Mouse (Mus musculus) heart, embryonic 11.5 days (tissue): Measurements from ENCODE around the gene Uxt. TPM values are rescaled to one million over a fixed set of nuclear protein-coding genes. Genes with fewer than 3 reads are reported as not detected.

Source experiments
- ATAC-seq: fragments of 200-750 bp; cut with Nextera tagmentation; replicated peaks from 2 replicates; pipeline ENCODE4 v1.8.0; 2017; ENCODE audit warnings: moderate library complexity; ENCODE audit not compliant: insufficient number of reproducible peaks, low FRiP score, low TSS enrichment
- H3K27ac ChIP-seq: fragments of 300-500 bp; sonication (generic); 2 replicates; pipeline ENCODE4 v1.5.1; 2014; ENCODE audit warnings: mild to moderate bottlenecking, low read depth, low read length
- H3K27me3 ChIP-seq: fragments of 300-500 bp; sonication (generic); 2 replicates; pipeline ENCODE4 v1.6.1; 2014; ENCODE audit warnings: mild to moderate bottlenecking, low read length, mixed read lengths; ENCODE audit not compliant: control insufficient read depth, insufficient read depth
- H3K36me3 ChIP-seq: fragments of 300-500 bp; sonication (generic); 2 replicates; pipeline ENCODE4 v1.6.1; 2014; ENCODE audit warnings: mild to moderate bottlenecking, low read length, moderate library complexity, mixed read lengths; ENCODE audit not compliant: control insufficient read depth, insufficient read depth
- H3K4me1 ChIP-seq: fragments of 300-500 bp; sonication (generic); 2 replicates; pipeline ENCODE4 v1.6.1; 2014; ENCODE audit warnings: low read length; ENCODE audit not compliant: control insufficient read depth, insufficient read depth
- H3K4me2 ChIP-seq: fragments of 300-500 bp; sonication (generic); 2 replicates; pipeline ENCODE4 v1.6.1; 2014; ENCODE audit warnings: mild to moderate bottlenecking, moderate library complexity
- H3K4me3 ChIP-seq: fragments of 300-500 bp; sonication (generic); 2 replicates; pipeline ENCODE4 v1.5.1; 2014; ENCODE audit warnings: low read depth, low read length
- H3K9ac ChIP-seq: fragments of 300-500 bp; sonication (generic); 2 replicates; pipeline ENCODE4 v1.6.1; 2014; ENCODE audit warnings: mild to moderate bottlenecking, low read depth, low read length, moderate library complexity
- H3K9me3 ChIP-seq: fragments of 300-500 bp; sonication (generic); replicated peaks from 2 replicates; pipeline ENCODE4 v1.6.1; 2016; ENCODE audit warnings: low read length; ENCODE audit not compliant: control insufficient read depth
- WGBS: fragments of 180-500 bp; shearing (Covaris S2); extraction: QIAGEN DNeasy Blood & Tissue Kit; methylation state at CpG from one replicate; pipeline ENCODE4 v1.1.7; 2014; ENCODE audit not compliant: insufficient replicate concordance; 5-methylcytosine and 5-hydroxymethylcytosine counted together
- polyA plus RNA-seq: library from polyadenylated mRNA; unstranded; fragments of >200 nt; fragmentation: Nextera tagmentation; extraction: Ambion mirVana; gene quantifications from 2 replicates; pipeline ENCODE4 v1.2.1, GENCODE M21; 2014

Gene Uxt
- 46.8 and 48.4 TPM in 2 replicates for polyA plus RNA-seq

GRCm38 (mm10) chrX:20961477-20962378, at the start of gene Uxt:
Gene Uxt, minus strand, starts transcription at chrX:20962017.
- Histone ChIP-seq H3K4me3 (peak within 1 kb of the TSS; percentile 50), H3K27ac (peak within 1 kb of the TSS; percentile 80)
- WGBS = 15% methylated on average over 57 of the region's 57 CpGs

GRCm38 (mm10) chrX:20980901-20981300, 19.1 kb upstream of the Uxt start:
- no peaks in the 10 kb centered on the region for H3K9me3 ChIP-seq
- no peaks in the 10 kb centered on the region for H3K4me1 ChIP-seq
- no peak overlapping the region for H3K9ac ChIP-seq
- no peaks in the 10 kb centered on the region for H3K27me3 ChIP-seq
- H3K36me3 ChIP-seq = no peaks in the 10 kb centered on the region
- H3K4me3 ChIP-seq = no peak overlapping the region
- H3K4me2 ChIP-seq = no peak overlapping the region
- ATAC-seq = no peak
- no peak overlapping the region for H3K27ac ChIP-seq
- 48% methylated on average over 1 of the region's 1 CpGs for WGBS

More at GRCm38 (mm10) chrX:20961477-20962378, at the start of gene Uxt:
- H3K27me3 ChIP-seq = no peaks in the 10 kb centered on the region
- ATAC-seq = peak; percentile 95
- no peaks in the 10 kb centered on the region for H3K9me3 ChIP-seq
- peak within 1 kb of the TSS; percentile 59 for H3K4me2 ChIP-seq
- no peaks in the 10 kb centered on the region for H3K4me1 ChIP-seq
- no peaks in the 10 kb centered on the region for H3K36me3 ChIP-seq
- peak within 1 kb of the TSS; percentile 65 for H3K9ac ChIP-seq

GRCm38 (mm10) chrX:20950191-20950880, 11.5 kb downstream of the Uxt start, which contains the start of gene Elk1:
Gene Elk1, minus strand, starts transcription at chrX:20950608.
- 12% methylated on average over 27 of the region's 30 CpGs for WGBS
- Histone ChIP-seq H3K27me3 (no peaks in the 10 kb centered on the region), H3K27ac (peak within 1 kb of the TSS; percentile 46; the same call in 1 of the 2 replicates), H3K4me2 (peak within 1 kb of the TSS; percentile 61), H3K4me1 (peaks cover 3% of the 10 kb centered on the region; the same call in 1 of the 2 replicates), H3K9me3 (no peaks in the 10 kb centered on the region), H3K4me3 (peak within 1 kb of the TSS; percentile 65), H3K9ac (peak within 1 kb of the TSS; percentile 77), H3K36me3 (no peaks in the 10 kb centered on the region)
- peak; percentile 95 for ATAC-seq

GRCm38 (mm10) chrX:20946055-20946454, 15.8 kb downstream of the Uxt start:
- Histone ChIP-seq H3K27me3 (no peaks in the 10 kb centered on the region), H3K36me3 (no peaks in the 10 kb centered on the region), H3K4me2 (no peak overlapping the region), H3K9me3 (no peaks in the 10 kb centered on the region), H3K27ac (no peak overlapping the region), H3K4me1 (peaks cover 3% of the 10 kb centered on the region; the same call in 1 of the 2 replicates), H3K9ac (no peak overlapping the region), H3K4me3 (no peak overlapping the region)
- 21% methylated on average over 4 of the region's 4 CpGs for WGBS
- no peak for ATAC-seq

GRCm38 (mm10) chrX:20931963-20932362, 29.9 kb downstream of the Uxt start:
- 0 out of 2 replicates have a peak, but pooled peaks cover under 1% of the 10 kb centered on the region for H3K36me3 ChIP-seq
- 91% methylated on average over 1 of the region's 1 CpGs for WGBS
- no peak for ATAC-seq

GRCm38 (mm10) chrX:20931364-20931763, 30.5 kb downstream of the Uxt start, which contains the start of gene Cfp:
Gene Cfp, minus strand, starts transcription at chrX:20931555.
- ATAC-seq = no peak
- H3K36me3 ChIP-seq = no peaks in the 10 kb centered on the region
- no peaks in the 10 kb centered on the region for H3K27me3 ChIP-seq
- no peak within 1 kb of the TSS for H3K4me3 ChIP-seq
- no peak within 1 kb of the TSS for H3K27ac ChIP-seq
- 75% methylated on average over 1 of the region's 1 CpGs for WGBS
- H3K4me1 ChIP-seq = no peaks in the 10 kb centered on the region
- H3K9ac ChIP-seq = no peak within 1 kb of the TSS
- H3K9me3 ChIP-seq = no peaks in the 10 kb centered on the region
- H3K4me2 ChIP-seq = no peak within 1 kb of the TSS

More at GRCm38 (mm10) chrX:20931963-20932362, 29.9 kb downstream of the Uxt start:
- H3K4me3 ChIP-seq = no peak overlapping the region
- H3K27me3 ChIP-seq = no peaks in the 10 kb centered on the region
- H3K4me1 ChIP-seq = no peaks in the 10 kb centered on the region
- no peak overlapping the region for H3K4me2 ChIP-seq
- H3K9me3 ChIP-seq = no peaks in the 10 kb centered on the region
- no peak overlapping the region for H3K9ac ChIP-seq
- H3K27ac ChIP-seq = no peak overlapping the region

GRCm38 (mm10) chrX:20929859-20930258, 32.0 kb downstream of the Uxt start:
- 72% methylated on average over 1 of the region's 1 CpGs for WGBS
- H3K4me1 ChIP-seq = no peaks in the 10 kb centered on the region
- no peak overlapping the region for H3K27ac ChIP-seq
- H3K36me3 ChIP-seq = no peaks in the 10 kb centered on the region
- no peak overlapping the region for H3K9ac ChIP-seq
- H3K4me2 ChIP-seq = no peak overlapping the region
- no peaks in the 10 kb centered on the region for H3K9me3 ChIP-seq
- no peak overlapping the region for H3K4me3 ChIP-seq
- no peak for ATAC-seq
- H3K27me3 ChIP-seq = no peaks in the 10 kb centered on the region

- H3K4me2 ChIP-seq = no peak overlapping the region
- no peaks in the 10 kb centered on the region for H3K36me3 ChIP-seq
- ATAC-seq = no peak
- no peaks in the 10 kb centered on the region; the same call in 1 of the 2 replicates for H3K27me3 ChIP-seq
- H3K27ac ChIP-seq = no peak overlapping the region
- H3K9me3 ChIP-seq = no peaks in the 10 kb centered on the region
- H3K4me1 ChIP-seq = no peaks in the 10 kb centered on the region
- H3K4me3 ChIP-seq = no peak overlapping the region
- H3K9ac ChIP-seq = no peak overlapping the region
Observed at GRCm38 (mm10) chrX:20924976-20925375, 36.8 kb downstream of the Uxt start.
